Mouse (Mus musculus): Measurements from ENCODE around the gene Apoa1.

Gene Apoa1

DNA sequence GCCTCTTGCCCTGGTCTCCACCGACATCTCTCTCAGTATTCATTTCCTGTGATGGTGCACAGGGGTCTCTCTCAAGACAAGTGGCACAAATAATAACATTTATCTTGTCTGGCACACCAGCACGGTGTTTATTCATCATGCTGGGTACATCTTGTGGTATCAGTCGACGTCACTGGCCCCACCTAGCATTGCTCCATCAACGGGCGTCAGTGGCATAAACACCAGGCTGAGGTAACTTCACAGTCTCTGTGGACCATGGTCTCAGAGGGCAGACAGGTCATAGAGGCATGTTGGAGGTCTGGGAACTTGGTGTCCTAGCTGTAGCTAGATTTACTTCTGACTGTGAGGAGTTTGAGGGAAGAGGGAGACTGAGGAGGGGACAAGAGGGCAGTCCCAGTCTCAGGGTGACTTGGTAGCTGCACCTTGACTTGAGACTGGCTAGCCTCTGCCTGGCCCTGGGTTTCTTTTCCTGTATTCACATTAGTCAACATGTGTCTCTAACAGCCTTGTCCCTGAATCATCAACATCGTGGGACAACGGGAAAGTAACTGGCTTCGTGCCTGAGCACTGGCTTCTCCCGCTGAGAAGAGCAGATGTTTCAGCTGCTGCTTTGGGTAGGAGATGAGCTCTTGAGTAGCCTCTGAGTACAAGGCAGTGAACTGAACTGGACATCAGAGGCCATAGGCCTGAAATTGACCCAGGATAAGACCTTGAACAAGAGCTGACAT, 28.4 kb downstream of the Apoa1 start:
- in situ Hi-C loops (cut with MboI, MseI): no loop called here

DNA sequence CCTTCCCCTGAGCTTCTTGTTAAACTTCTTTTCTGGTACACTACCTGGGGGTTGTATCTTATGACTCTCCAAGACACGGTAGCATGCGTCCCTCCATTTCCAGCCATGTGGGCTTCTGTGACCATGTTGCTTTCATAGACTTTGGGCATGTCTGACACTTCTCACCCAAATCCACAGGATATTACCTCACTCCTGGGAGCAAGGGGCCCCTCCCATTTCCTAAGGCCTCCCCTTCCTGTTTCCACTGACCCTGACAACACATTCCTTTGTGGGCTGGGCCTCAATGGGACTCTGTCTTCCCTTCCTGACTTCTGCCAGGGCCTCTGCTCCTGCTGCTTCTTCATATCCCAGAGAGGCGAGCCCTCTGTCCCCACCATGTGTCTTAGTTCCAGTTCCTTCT, 29.2 kb downstream of the Apoa1 start:
- in situ Hi-C loops (cut with MboI, MseI): no loop called here

DNA sequence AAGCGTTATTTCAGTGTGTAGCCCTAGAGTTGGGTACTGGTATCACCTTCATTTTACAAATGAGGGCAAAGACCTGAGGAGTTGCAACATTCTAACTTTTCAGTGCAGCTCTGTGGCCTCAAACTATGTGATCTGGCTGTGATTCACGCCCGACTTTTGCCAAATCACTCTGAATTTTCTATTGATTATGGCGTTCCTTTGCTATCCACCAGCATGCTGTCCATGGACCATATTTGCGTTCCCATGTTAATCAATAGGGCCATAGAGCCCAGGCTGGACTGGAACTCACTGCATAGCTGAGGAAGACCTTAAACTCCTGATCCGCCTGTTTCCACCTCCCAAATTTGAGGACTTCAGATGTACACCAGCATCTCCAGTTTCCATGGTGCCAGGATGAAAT, 30.7 kb downstream of the Apoa1 start:
- in situ Hi-C loops (cut with MboI, MseI): no loop called here

DNA sequence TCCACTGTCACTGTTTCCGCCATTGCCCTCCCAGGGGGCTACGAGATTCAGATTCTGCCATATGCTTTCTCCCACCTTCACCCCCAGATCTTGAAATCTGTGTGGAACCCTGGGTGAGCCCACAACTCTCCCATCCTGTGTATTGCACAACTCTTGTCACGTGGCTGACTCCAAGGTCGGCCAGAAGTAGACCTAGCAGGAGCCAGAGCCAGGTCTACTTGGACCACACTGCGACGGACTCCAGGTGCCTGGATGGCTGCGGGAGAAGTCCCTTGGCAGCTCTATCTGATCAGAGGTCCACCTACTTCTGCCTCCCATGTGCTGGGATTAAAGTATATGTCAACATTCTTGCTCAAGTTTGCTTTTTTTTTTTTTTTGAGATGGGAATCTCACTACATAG, 32.8 kb downstream of the Apoa1 start:
- in situ Hi-C loops (cut with MboI, MseI): no loop called here

DNA sequence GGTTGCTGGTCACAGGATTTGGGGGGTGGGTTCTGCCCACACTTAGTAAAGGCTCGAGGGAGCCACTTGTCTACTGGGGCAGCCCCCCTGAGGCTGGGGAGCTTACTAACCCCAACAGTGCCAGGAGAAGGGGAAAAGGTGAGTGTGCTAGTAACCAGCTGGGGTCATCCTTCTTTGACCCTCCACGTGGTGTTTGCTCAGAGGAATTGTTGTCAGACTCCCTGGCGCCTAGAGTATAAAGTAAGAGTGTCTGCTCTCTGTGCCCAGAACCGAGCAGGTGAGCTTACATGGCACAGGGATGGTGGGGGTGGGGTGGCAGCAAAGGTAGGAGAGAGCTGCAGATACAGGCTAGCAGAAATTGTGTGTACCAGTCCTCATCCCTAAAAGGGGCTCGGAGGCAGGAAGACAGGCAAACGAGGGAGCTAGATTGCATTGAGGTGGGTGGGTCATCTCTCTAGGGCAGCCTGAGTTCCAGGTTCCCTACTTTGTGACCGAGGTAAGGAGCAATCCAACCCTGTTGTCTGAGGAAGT, 40.0 kb downstream of the Apoa1 start, which contains the start of gene Apoa5:
Gene Apoa5 (plus strand): TSS at position 291 of the 531 bp plus-strand sequence.
- in situ Hi-C loops (cut with MboI, MseI): no loop called here

DNA sequence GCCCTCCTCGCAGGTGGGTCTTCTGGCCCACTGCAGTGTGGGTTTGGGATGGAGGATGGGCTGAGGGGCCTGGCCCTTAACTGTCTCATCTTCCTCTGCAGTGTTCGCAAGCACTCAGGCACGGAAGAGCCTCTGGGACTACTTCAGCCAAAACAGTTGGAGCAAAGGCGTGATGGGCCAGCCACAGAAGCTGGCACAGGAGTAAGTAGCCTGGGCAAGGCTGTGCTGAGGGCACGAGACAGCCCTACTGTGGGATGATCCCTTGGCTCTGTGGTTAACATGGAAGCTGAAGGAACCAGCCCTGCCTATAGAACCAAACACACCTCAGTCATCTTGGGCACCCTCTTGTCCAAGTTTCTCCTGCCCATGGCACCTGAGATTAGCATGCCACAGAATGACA, 40.7 kb downstream of the Apoa1 start:
- in situ Hi-C loops (cut with MboI, MseI): no loop called here

DNA sequence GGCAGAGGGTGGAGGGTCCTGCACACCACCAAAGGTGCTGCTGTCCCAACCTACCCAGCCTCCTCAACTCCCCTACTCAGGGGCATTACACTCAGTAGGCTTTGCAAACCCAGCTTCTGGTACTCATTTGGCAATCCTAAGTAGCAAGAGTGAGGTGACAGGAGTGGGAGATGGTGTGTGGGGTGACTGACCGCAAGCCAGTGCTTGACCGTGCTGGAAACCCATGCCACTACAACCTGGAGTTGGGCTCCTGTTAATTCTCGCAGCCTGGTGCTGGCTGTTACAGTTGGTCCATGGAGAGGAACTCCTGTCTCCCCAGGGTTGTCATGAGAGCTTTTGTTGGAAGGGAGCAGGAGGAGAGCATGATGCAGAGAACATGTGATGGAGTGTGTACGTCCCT, 42.4 kb downstream of the Apoa1 start:
- in situ Hi-C loops (cut with MboI, MseI): no loop called here

DNA sequence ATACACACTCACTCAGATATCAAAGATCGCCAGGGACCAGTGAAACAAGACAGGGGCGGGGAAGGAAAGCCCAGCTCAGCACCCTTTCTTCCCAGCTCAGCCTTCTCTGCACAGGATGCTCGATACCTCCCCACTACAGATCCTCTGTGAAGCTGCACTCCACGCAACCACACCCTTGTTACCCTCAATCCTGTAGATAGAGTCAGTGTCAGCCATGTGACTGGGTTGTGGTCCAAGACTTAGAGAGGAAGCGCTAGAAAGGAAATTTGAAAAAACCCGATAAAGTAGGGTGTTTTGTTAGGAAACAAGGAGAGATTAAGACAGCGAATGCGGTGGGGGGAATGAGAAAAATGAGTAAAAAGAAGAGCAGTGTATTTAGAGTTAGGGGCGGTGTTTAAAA, 43.7 kb downstream of the Apoa1 start:
- in situ Hi-C loops (cut with MboI, MseI): no loop called here

DNA sequence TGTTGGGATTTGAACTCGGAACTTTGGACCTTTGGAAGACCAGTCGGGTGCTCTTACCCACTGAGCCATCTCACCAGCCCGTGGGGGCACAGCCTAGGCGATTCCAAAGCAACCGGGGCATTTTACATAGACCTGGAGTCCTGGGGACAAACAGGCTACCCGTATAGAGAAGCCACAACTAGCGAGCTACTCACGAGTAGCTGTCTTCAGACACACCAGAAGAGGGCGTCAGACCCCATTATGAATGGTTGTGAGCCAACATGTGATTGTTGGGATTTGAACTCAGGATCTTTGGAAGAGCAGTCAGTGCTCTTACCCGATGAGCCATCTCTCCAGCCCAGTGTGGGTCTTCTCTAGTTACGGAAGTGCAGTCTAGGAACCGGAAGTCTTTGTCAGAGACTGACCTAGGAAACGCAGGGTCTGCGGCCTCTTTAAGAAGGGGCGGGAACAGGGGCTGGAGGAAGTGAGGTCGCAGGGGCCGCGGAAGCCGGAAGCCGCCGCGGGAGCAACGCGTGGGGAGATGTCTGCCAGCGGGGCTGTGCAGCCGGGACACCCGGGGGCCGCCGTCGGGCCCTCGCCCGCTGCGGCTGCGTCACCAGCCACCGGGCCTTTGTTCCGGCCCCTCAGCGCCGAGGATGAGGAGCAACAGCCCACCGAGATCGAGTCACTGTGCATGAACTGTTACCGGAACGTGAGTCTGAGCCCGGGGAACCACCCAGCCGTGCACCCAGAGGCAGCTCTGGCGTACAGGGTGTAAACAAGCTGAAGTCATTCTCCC, 44.5 kb downstream of the Apoa1 start, which contains the start of gene Zpr1:
Gene Zpr1 (plus strand): TSS at position 388 of the 778 bp plus-strand sequence.
- in situ Hi-C loops (cut with MboI, MseI): no loop called here

DNA sequence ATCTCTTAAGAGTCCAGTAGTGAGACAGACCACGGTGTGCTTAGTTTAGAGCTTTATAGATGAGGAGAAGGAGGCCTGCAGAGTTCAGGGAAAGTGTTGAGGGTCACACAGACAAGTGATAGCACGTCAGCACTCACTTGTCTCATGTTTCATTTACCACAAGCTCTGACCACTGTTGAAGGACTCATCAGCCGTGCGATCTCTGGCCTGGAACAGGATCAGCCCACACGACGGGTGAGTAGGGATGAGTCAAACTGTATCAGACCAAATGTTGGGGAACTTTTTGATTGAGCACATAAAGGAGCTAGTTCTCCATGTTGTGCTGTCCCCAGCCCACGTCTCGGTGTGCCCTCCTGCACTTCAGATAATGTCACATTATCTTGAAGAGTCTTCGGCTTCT, 46.1 kb downstream of the Apoa1 start:
- in situ Hi-C loops (cut with MboI, MseI): no loop called here
